Mouse (Mus musculus) lung, embryonic 14.5 days (tissue): ENCODE measurements around the gene Mcub. TPM values are rescaled to one million over a fixed set of nuclear protein-coding genes. Genes with fewer than 3 reads are reported as not detected.

ENCODE experiments used
- ATAC-seq: fragments of 200-750 bp; cut with Nextera tagmentation; 2 replicates; pipeline ENCODE4 v1.8.0; 2017; ENCODE audit warnings: mild to moderate bottlenecking, moderate TSS enrichment, moderate library complexity; ENCODE audit not compliant: insufficient read depth
- DNase-seq: peaks from one replicate; pipeline ENCODE4 v3.0.0-alpha.2; 2015
- H3K27ac ChIP-seq: fragments of 300-500 bp; sonication (generic); 2 replicates; pipeline ENCODE4 v1.5.1; 2014; ENCODE audit warnings: low read depth, mild to moderate bottlenecking, moderate library complexity
- H3K27me3 ChIP-seq: fragments of 300-500 bp; sonication (generic); 2 replicates; pipeline ENCODE4 v1.6.1; 2014; ENCODE audit warnings: low read length, control low read depth; ENCODE audit not compliant: insufficient read depth
- H3K36me3 ChIP-seq: fragments of 300-500 bp; sonication (generic); 2 replicates; pipeline ENCODE4 v1.6.1; 2014; ENCODE audit warnings: control low read depth; ENCODE audit not compliant: insufficient read depth
- H3K4me1 ChIP-seq: fragments of 300-500 bp; sonication (generic); 2 replicates; pipeline ENCODE4 v1.6.1; 2014; ENCODE audit warnings: antibody characterized with exemption, control low read depth; ENCODE audit not compliant: insufficient read depth
- H3K4me2 ChIP-seq: fragments of 300-500 bp; sonication (generic); 2 replicates; pipeline ENCODE4 v1.6.1; 2014; ENCODE audit warnings: mild to moderate bottlenecking
- H3K4me3 ChIP-seq: fragments of 300-500 bp; sonication (generic); 2 replicates; pipeline ENCODE4 v1.5.1; 2014; ENCODE audit warnings: low read depth, low read length
- H3K9ac ChIP-seq: fragments of 300-500 bp; sonication (generic); 2 replicates; pipeline ENCODE4 v1.6.1; 2014
- H3K9me3 ChIP-seq: fragments of 300-500 bp; sonication (generic); 2 replicates; pipeline ENCODE4 v1.6.1; 2016; ENCODE audit warnings: low read depth, low read length, control low read depth
- CTCF ChIP-seq: IDR thresholded peaks from 2 replicates; pipeline ENCODE4 v1.5.1; 2016; ENCODE audit warnings: antibody characterized with exemption, low read depth
- WGBS: fragments of 180-500 bp; shearing (Covaris S2); extraction: QIAGEN DNeasy Blood & Tissue Kit; methylation state at CpG from one replicate; pipeline ENCODE4 v1.1.7; 2014; 5-methylcytosine and 5-hydroxymethylcytosine counted together
- polyA plus RNA-seq: library from polyadenylated mRNA; unstranded; fragments of >200 nt; fragmentation: Nextera tagmentation; extraction: Ambion mirVana; gene quantifications from 2 replicates; pipeline ENCODE4 v1.2.1, GENCODE M21; 2014

The Mcub gene
- polyA plus RNA-seq, 1 experiment from 2014 or later, result 2.9 TPM

DNA sequence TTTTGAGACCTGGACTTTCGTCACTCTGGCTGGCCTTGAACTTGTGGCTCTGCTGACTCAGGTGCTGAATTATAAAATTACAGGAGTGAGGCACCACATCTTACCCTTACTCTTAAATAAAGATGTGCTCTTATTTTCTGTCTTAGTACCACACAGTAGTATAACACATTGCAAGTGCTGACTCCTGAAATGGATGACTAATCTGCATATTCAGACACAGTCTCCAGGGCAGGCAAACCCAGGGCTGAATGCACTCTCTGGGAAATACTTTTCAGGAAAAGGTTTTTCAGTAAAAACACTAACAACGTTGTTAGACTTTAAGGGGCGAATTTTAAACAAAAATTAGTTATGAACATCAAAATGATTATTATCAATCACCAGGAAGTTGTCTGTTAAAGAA is 27.3 kb upstream of the Mcub start:
- Histone ChIP-seq H3K4me2 (no peak overlapping the region), H3K4me3 (no peak overlapping the region), H3K36me3 (peaks cover 94% of the 10 kb centered on the region), H3K9ac (no peak overlapping the region), H3K9me3 (no peaks in the 10 kb centered on the region), H3K27ac (no peak overlapping the region), H3K4me1 (no peaks in the 10 kb centered on the region), H3K27me3 (no peaks in the 10 kb centered on the region)
- TF ChIP-seq CTCF, result no peak
- no peak for ATAC-seq
- WGBS, result 76% methylated on average over 3 of the region's 3 CpGs
- no peak for DNase-seq

DNA sequence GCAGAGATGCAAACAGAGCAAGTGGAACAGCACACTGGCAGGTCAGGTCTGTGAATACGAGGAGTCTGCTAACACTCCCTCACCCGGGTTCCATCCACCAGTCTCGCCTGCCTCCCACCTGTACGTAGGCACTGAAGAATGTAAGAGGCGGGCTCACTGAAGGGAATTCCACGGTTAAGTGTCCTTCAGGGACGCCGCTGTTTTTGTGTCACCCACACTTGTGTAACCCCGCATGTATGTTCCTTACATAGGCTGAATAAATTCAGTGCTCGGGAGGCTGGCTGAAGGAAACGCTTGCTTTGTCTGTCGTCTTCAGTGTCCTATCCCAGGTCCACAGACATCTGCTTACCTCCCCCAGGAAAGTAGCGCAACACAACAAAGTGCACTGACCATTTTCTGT is 17.3 kb upstream of the Mcub start:
- Histone ChIP-seq H3K27ac (no peak overlapping the region), H3K36me3 (peaks cover 95% of the 10 kb centered on the region), H3K9me3 (no peaks in the 10 kb centered on the region), H3K4me2 (no peak overlapping the region), H3K27me3 (no peaks in the 10 kb centered on the region), H3K4me3 (no peak overlapping the region), H3K9ac (no peak overlapping the region), H3K4me1 (no peaks in the 10 kb centered on the region)
- WGBS, result 80% methylated on average over 13 of the region's 13 CpGs
- ATAC-seq (0 out of 2 replicates have a peak, but pooled peaks have one; percentile 38), DNase-seq (no peak)
- TF ChIP-seq CTCF, result no peak

GRCm38 (mm10) chr3:129985335-129985734 is 15.3 kb upstream of the Mcub start:
- TF ChIP-seq CTCF, result 0 out of 2 replicates have a peak, but pooled peaks have one; percentile 18
- no peak overlapping the region for H3K27ac ChIP-seq
- ATAC-seq (no peak), DNase-seq (peak; percentile 23)
- peaks cover 81% of the 10 kb centered on the region for H3K36me3 ChIP-seq
- H3K9ac ChIP-seq, result no peak overlapping the region
- H3K4me3 ChIP-seq, result no peak overlapping the region
- no peaks in the 10 kb centered on the region for H3K27me3 ChIP-seq
- 85% methylated on average over 4 of the region's 4 CpGs for WGBS
- no peaks in the 10 kb centered on the region for H3K4me1 ChIP-seq
- H3K9me3 ChIP-seq, result no peaks in the 10 kb centered on the region
- H3K4me2 ChIP-seq, result no peak overlapping the region

GRCm38 (mm10) chr3:129984797-129985196 is 14.8 kb upstream of the Mcub start:
- WGBS, result 94% methylated on average over 5 of the region's 5 CpGs
- H3K36me3 ChIP-seq, result peaks cover 75% of the 10 kb centered on the region
- DNase-seq, result no peak
- no peaks in the 10 kb centered on the region for H3K27me3 ChIP-seq
- H3K27ac ChIP-seq, result no peak overlapping the region
- H3K4me3 ChIP-seq, result no peak overlapping the region
- TF ChIP-seq CTCF, result no peak
- H3K9me3 ChIP-seq, result no peaks in the 10 kb centered on the region
- no peak overlapping the region for H3K9ac ChIP-seq
- no peak for ATAC-seq
- no peaks in the 10 kb centered on the region for H3K4me1 ChIP-seq
- no peak overlapping the region for H3K4me2 ChIP-seq

- Histone ChIP-seq H3K27me3 (no peaks in the 10 kb centered on the region), H3K4me1 (no peaks in the 10 kb centered on the region), H3K9ac (no peak overlapping the region), H3K9me3 (no peaks in the 10 kb centered on the region), H3K36me3 (peaks cover 50% of the 10 kb centered on the region), H3K4me2 (no peak overlapping the region), H3K27ac (no peak overlapping the region), H3K4me3 (no peak overlapping the region)
- DNase-seq (no peak), ATAC-seq (no peak)
- WGBS, result 60% methylated on average over 5 of the region's 5 CpGs
- no peak for TF ChIP-seq CTCF
Observed at GRCm38 (mm10) chr3:129982271-129982670, 12.3 kb upstream of the Mcub start.

GRCm38 (mm10) chr3:129981756-129982155 is 11.8 kb upstream of the Mcub start:
- Histone ChIP-seq H3K27me3 (no peaks in the 10 kb centered on the region), H3K4me1 (no peaks in the 10 kb centered on the region), H3K4me2 (no peak overlapping the region), H3K4me3 (no peak overlapping the region), H3K27ac (no peak overlapping the region), H3K9ac (no peak overlapping the region), H3K9me3 (no peaks in the 10 kb centered on the region), H3K36me3 (peaks cover 45% of the 10 kb centered on the region)
- no peak for ATAC-seq
- no peak for TF ChIP-seq CTCF
- DNase-seq, result no peak
- 67% methylated on average over 11 of the region's 11 CpGs for WGBS

DNA sequence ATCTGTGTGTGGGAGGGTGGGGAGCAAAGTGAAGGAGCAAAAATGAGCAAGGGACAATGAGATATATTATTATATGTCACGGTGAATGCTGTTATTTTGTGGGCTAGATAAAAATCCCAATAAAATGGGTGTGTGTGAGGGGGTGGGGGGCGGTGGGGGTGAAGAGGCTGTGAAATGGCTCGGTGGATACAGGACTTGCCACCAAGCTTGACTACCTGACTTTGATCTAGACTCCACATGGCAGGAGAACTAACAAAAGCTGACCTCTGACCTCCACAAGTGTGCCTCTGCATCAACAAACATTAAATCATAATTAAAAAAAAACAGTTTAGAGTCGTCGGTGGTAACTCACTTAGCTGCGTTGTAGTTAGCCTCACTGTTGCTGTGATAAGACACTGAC is 9.5 kb upstream of the Mcub start:
- no peaks in the 10 kb centered on the region for H3K27me3 ChIP-seq
- 21% methylated on average over 6 of the region's 6 CpGs for WGBS
- no peaks in the 10 kb centered on the region for H3K4me1 ChIP-seq
- H3K9ac ChIP-seq, result no peak overlapping the region
- H3K4me3 ChIP-seq, result no peak overlapping the region
- no peak overlapping the region for H3K27ac ChIP-seq
- no peak overlapping the region for H3K4me2 ChIP-seq
- no peak for TF ChIP-seq CTCF
- ATAC-seq (no peak), DNase-seq (no peak)
- H3K9me3 ChIP-seq, result no peaks in the 10 kb centered on the region
- H3K36me3 ChIP-seq, result peaks cover 23% of the 10 kb centered on the region

DNA sequence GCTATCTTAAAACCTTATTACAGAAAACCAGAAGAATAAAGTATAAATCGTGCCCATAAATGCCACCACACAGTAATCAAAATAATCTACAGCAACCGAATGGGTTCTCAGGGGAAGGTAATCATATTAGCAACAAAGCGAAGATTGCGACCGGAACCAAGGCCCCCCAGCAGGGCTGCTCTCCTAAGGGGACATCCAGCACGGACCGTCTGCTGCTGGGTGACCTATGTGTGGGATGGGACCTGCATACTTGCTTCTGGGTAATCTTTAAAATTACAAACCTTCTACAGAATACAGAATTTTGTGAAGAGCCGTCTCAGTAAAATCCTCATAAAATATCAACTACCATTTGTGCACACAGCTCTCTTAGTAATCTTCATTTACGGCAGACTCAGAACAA is 8.7 kb upstream of the Mcub start:
- Histone ChIP-seq H3K36me3 (peaks cover 16% of the 10 kb centered on the region), H3K4me1 (no peaks in the 10 kb centered on the region), H3K4me2 (no peak overlapping the region), H3K4me3 (no peak overlapping the region), H3K27me3 (no peaks in the 10 kb centered on the region), H3K9ac (no peak overlapping the region), H3K9me3 (no peaks in the 10 kb centered on the region), H3K27ac (no peak overlapping the region)
- no peak for TF ChIP-seq CTCF
- DNase-seq, result no peak
- no peak for ATAC-seq
- 83% methylated on average over 9 of the region's 9 CpGs for WGBS
